Mouse (Mus musculus) cerebellum, postnatal 36 days (tissue): ENCODE data around the gene Axl.
A peak's percentile ranks its signal among the peaks of the same experiment; 100 is the strongest.
"Not testable (repeated sequence)": the region's sequence is repeated elsewhere in the genome, so short reads cannot be mapped to it uniquely, and the experiment has no call there.

Source experiments
- DNase-seq, 2 experiments: peaks; one replicate each; pipeline ENCODE4 v3.0.0; 2021 to 2022; ENCODE audit warnings: mixed read lengths in 2 of 2

Axl gene

DNA sequence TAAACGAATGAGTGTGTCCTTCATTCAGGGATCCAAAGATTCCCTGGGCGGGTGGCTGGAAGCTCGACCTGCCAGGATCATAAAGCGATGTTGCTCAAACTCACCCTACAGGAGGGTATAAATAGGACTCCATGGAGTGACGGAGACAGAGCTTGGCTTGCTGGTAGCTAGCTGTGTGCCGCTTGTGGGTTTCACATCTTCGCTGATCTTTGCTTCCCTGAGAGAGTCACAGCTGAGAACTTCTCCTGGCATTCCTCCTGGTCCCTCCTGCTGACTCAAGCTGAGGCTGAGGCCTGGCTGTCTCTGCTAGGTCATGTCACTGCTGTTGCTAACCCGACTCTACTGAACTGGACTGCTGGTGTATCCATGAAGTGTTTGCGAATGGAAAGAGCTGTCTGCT, 4.5 kb upstream of the Axl start:
- DNase-seq: not testable (repeated sequence)

DNA sequence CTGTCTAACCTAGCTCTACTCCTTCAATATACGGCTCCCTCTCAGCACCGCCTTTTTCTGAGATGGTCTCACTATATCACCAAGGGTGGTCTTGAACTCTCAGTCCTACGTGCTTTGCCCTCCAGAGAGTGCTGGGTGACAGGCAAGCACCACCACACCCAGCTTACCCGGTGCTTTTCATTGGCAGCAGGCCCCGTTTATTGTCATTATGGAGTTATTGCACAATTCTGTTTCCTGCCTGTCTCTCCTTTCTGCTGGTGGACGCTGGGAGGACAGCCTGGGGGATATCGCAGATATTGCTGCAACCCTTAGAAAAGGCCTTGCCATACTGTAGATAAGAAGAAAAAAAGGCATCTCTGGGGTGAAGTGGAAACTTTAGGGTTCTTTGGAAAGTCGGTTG, 2.1 kb upstream of the Axl start:
- DNase-seq: no peak

DNA sequence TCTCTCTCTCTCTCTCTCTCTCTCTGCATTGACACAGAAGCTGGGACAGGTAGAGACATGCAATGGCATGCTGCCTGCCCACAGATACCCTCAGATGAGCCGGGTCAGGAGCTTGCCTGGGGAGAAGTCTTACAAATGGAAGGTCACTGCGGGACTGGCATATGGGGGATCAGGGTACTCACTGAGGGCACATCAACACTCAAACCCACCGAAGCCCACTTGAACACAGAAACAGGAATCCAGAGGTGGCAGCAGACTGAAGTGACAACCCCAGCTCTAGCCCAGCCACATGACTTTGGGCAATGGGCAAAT, 580 bp upstream of the Axl start:
- no peak for DNase-seq

DNA sequence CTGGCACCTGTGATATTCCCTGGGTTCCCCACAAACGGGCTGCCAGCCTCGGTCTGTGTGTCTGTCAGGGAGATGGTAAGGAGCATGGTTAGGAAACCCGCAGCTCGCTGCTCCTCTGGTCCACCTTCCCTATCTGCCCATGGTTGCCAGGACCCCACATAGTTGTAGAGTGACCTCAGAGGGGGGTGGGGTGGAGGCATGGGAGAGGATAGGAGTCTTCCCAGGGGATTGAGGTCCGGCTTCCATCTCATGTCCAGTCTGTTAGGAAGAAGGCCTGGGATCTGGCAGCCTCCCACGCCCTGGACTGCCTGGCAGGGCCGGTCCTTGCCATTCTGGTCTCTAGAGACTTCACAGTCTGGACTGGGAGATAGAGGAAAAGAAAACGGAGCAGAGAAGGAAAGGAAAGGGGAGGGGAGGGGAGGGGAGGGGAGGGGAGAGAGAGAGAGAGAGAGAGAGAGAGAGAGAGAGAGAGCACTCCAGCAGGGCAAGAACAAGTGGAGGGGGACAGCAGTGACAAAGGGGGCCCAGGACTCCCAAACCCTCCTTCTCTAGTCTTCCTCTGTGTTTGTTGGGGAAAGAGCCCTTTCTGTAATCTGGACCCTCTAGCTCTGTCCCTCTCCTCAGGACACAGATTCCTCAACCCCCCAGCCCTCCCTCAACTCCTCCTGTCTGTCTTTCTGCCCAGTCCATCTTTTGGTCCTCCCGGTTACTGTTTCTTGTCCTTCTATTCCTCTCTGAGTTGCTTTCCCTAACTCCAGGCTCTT, 867 bp downstream of the Axl start:
- DNase-seq: no peak

DNA sequence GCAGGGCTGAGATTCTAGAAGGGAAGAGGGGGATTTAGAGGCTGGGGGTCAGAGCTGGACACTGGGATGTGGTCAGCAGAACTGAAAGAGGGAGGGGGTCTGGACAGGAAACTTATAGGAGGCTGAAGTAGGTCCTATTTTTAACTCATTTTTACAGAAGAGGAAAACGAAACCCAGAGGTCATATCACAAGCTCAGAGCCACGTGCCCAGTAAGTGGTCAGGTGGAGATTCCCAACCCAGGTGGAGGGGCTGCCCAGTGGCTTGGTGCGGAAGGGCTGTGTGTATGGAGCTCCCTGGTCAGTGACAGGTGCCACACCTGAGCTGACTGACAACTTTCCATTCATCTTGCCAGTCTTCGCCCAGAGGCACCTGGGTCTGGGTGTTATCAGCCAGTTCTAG, 1.5 kb downstream of the Axl start:
- DNase-seq: no peak

DNA sequence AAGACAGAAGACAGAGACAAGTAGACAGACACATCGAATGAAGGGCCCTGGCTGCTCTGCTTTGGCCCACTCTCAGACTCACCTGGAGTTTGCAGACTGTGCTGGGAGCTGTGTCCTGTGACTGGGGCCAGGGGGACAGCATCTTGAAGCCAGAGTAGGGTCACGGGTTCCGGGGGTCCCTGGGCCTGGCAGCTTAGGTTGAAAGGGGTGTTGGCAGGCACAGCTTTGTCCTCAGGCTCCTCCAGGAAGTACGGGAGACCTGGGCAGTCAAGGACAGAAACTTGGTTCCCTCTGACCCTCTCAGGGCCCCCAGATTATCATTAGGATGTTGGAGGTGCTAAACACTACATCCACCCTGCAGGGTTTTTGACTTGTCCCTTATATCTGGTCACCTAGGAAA, 2.8 kb downstream of the Axl start:
- no peak for DNase-seq

DNA sequence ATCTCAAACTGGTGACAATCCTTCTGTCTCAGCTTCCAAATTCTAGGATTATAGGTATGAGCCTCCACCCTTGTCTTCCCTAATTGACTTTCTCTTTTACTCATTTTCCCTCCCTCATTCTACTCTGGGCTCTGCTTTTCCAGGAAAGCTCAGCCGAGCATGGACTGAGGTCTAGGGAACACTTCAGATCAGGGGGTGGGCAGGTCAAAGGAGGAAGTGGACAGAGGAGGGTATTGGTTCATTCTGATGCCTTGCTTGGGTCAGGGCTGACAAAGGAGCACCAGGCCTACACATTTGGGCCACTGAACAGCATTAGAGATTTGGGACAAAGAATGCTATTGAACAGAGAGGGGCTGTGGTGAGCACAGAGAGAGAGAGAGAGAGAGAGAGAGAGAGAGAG, 3.7 kb downstream of the Axl start:
- no peak for DNase-seq

DNA sequence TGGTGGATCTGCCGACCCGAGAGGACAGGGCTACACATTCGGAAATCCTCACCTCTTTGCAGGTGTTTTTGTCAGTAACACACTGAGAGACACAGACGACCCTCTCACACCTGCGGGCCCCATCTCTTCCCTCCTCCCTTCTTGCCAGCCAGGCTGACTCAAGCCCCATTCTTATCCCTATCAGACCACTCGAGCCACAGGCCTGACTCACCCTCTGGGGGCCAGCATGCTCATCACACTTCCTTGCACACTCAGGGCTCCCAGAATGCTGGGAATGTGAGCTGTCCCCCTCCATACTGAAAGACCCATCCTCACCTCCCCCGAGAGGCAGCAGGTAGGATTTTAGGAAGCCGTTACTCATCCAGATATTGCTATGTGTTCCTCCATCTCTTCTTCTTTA, 4.8 kb downstream of the Axl start:
- DNase-seq: no peak

DNA sequence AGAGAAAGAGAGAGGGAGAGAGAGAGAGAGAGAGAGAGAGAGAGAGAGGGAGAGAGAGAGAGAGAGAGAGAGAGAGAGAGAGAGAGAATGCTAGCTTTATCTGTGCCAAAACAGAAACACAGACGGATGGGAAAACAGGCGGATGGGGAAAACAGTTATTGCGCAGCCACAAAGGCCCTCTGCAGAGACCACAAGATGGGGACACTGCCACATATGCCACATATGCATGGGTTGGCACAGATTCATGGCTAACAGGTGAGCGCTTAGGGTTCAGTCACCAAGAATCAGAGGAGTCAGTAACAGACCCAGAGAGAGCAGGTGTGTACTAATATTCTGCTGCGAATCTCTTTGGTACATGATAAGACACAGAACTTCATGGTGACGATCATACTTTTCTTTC, 5.8 kb downstream of the Axl start:
- no peak for DNase-seq

DNA sequence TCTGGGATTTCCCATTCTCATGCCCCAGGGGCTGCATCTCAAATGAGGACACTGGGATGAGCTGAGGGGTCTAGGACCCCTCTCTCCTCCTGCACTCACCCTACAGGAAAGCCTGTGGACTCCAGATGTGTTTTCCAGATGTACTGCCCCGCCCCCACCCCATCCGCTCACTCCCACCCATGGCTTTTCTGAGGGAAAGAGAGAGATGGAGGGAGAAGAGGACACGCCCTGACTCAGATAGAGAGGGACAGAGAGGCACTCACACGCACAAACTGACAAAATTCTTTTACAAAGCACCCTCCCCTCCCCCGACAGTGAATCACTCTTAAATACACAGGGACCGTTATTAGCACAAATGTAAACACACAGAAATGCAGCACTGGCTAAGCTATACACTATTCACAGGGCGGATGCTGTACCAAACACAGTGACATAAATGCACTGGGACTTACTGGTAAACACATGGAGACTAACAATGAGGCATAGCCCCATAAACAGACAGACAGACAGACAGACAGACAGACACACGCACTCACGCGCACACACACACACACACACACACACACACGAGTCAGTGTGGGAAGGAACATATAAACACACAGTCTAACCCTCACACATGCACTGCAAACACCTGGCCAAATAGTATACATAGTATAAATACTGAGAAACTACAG, 6.4 kb downstream of the Axl start:
- no peak for DNase-seq

DNA sequence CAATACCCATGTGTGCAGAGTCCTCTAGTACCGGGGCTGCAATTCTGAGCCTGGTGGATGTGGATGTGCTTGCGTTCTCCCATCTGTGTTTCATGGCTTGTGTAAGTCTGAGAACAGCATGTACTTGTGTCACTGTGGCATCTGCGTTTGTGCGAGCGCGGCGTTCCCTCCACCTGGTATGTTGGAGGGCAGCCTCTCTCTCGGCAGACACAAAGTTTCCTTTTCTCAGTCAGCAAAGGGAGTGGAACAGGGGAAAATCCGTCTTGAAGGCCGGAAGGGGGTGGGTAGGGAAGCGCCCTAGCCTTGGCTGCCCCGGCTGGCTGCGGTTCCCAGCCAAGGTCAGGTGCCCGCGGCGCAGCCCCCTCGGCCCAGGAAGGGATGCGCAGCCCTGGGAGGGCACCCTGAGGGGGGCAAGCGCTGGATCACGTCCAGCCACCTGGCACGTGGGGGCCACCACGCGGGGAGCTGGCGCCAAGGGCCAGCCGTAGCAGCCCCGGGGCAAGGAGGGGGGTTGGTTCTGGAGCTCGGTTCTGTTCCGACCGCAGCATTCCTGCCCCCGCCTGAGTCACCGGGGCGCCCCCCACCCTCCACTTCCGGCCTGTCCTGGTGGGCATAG, 7.1 kb downstream of the Axl start:
- DNase-seq: no peak

DNA sequence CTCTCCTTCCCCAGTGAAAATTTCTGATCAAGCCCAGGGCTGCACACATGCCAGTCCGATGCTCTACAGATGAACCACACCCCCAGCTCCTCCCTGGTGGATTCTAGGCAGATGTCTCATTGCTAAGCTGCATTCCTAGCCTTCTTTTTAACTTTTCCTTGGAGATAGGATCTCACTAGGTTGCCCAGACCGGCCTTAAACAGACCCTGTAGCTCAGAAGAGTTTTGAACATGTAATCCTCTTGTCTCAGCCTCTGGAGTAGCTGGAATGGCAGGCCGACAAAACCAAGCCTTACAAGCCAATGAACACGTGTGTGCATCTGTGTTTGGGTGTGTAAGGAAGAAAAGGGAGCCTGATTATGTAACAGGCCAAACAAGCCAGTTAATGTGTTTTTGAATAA, 7.8 kb downstream of the Axl start:
- DNase-seq: no peak

DNA sequence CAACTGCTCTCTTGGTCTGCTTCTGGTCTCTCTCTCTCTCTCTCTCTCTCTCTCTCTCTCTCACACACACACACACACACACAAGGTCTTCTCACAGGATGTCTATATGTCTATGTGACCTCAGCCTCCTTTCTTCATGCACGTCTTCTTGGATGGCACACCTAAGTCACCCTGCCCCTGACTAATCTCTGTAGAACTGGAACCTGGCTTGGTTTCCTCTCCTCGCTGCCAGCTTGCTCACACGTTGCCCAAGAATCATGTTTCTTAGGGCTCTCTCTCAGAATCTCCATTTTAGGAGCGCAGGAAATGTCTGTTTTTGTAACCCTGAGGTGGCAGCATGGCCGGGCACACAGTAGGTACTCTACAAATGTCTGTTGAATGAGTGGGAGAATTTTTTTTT, 8.5 kb downstream of the Axl start:
- no peak for DNase-seq

DNA sequence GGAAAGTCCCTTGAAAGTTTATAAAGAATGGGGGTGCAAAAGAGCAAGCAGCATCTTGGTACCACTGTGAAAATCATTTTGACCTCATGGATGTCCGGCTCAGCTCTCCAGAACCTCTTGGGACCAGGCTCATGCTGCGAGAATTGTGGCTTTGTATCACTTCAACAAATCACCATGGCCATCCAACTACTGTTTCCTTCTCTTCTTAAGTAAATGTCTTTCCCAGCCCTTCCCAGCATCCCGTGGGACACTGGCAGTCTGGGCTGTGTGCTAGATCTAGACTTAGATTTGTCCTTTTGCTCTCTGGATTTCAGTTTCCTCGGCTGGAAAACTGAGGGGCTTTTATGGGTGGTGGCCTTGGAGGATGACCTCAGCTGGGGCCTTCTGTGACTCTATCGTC, 20.3 kb downstream of the Axl start:
- no peak for DNase-seq

DNA sequence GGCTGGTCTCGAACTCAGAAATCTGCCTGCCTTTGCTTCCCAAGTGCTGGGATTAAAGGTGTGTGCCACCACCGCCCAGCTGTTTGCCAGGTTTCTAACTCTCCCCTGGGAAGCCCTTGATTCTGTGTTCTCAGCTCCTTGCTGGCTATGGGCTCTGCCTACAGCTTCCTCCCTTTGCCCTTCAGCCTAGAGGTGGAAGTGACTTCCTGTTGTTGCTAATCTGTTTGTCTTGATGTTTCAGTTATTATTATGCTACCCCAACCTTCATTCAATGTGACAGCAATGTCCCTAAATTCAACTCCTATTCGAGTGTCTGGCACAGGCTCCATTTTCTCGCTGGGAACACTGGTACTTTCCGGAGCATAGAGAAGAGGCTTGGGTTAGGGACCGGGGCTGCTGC, 22.4 kb downstream of the Axl start:
- DNase-seq: no peak

DNA sequence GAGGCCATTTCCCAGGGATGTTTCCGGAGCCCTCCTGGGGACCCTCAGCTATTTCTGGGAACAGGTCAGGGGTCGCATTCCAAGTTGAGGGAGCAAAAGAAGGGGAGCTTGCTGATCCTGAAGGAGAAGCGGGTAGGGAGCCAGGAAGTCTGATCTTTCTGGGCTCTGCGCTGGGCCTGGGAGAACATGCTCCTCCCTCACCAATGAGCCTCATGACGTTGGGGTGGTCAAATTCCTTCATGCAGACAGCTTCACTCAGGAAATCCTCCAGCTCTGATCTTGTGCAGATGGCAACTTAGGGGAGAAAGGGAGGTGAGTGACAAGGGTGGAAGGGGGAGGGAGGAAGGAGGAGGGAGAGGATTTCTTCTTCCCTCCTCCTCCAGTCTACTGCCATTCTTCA, 24.3 kb downstream of the Axl start:
- no peak for DNase-seq

DNA sequence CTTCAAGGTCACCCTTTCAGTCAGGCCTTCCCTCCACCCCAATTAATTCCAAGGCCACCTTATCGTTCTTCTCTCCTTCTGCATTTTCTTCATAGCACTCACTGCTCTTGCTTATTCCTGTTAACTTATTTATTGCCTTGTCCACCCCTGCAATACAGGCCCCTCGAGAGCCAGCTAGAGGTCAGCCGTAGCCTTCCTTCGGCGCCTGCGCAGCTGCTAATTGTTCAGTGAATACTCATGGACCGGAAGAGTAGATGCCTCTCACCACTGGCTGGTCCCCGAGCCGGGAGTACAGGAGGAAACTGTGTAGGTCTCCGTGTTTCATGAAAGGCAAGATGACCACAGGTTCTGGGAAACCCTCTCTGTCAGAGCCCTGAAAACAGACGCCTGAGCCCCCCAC, 24.8 kb downstream of the Axl start:
- no peak for DNase-seq

DNA sequence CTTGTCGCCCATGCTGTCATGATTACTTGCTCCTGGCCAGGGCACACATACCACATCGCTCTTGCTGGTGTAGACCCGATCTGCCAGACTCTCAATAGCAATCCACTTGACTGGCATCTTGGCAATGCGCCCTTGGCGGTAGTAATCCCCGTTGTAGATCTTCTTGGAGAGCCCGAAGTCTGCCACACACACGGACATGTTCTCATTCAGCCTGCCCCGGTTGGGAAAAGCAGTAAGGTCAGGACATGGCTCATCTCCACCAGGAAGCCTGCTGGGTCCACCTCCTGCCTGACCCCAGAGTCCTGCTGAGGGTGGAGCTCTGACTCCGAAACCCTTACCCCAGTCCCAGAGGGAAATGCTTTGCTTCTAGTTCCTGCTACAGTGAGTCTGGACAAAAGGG, 27.2 kb downstream of the Axl start:
- no peak for DNase-seq

DNA sequence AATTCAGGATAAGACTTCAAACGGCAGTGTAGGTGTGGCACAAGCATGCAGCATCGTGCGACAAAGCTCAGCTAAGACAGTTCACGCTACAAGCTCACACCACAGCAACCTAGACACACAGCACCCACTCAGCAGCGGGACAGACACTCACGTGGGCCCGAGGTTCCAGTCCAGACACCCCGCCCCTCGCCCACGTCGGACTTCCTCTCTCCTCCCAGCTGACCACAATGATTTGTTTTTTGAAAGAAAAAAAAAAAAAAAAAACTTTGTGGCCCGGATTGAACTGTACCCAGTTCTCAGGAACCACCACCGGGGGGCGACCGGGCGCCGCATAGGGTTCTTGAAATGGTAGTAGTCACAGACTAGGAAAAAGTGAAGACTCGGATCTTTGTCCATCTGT, 32.5 kb downstream of the Axl start:
- peak; percentile 84 to 89 for DNase-seq

DNA sequence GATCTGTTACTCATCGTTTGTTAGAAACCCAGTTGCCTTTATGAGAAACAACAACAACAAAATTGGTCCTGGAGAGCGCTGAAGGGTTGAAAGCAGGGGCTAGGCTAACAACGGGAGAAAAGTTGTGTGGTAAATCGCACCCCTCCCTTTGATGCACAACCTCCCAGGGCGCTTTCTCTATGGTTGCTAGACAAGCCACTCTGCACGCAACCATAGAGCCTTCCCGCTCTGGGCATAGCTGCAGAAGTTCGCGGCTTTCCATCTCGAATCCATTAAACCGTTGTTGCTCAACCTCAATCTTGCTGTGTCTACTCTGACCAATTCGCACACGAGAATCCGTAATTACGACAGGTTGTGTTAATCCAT, 33.1 kb downstream of the Axl start:
- peak in 1 of 2 experiments; percentile 60 for DNase-seq

DNA sequence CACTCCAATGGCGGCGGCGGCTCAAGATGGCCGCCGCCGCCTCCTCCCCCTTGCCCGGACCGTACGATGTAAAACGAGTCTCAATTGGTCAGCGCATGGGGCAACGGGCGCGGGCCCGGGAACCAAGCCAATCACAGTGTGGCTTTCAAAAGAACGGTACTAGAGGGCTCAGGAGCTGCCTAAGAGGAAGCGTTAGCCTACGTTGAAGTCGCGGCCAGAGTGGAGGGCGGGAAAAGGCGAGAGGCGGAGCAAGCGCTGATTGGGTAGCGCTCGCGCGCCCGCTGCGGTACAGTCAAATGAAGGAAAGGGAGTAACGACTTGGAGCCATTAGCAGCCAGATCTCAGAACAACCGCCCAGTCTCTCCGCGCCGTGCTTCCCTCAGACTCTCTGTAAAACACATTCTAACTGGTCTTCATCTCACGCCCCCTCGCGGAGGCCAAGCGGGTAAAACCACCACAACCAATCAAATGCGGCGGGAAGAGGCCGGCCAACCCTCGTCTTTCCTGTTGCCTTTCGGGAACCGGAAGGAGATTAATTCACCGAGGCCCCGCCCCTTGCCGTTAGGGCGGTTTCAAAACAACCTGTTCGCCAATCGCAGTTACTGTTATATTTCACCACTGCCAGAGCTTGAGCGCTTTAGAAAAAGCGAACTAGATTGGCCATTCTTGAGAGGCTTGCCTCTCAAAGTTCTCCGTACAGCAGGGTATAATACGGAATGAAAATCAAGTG, 33.6 kb downstream of the Axl start, which contains the start of gene Hnrnpul1:
Gene Hnrnpul1, minus strand, starts transcription at position 20 of the 730 bp plus-strand sequence.
- peak; percentile 98 to 100 for DNase-seq

DNA sequence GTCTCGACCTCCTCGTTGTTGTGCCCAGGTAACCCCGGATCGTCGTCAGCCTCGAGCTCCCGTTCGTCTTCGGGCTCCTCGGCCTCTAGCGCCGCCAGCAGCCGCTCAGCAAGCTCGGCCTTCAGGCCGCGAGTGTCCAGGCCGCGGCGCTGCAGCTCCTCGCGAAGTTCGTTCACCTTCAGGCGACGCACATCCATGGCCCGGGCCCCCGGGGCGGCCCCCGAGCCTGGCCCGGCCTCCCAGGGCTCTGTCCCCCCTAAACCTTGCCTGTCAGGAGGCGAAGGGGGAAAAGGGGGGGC, 34.1 kb downstream of the Axl start:
- no peak for DNase-seq

DNA sequence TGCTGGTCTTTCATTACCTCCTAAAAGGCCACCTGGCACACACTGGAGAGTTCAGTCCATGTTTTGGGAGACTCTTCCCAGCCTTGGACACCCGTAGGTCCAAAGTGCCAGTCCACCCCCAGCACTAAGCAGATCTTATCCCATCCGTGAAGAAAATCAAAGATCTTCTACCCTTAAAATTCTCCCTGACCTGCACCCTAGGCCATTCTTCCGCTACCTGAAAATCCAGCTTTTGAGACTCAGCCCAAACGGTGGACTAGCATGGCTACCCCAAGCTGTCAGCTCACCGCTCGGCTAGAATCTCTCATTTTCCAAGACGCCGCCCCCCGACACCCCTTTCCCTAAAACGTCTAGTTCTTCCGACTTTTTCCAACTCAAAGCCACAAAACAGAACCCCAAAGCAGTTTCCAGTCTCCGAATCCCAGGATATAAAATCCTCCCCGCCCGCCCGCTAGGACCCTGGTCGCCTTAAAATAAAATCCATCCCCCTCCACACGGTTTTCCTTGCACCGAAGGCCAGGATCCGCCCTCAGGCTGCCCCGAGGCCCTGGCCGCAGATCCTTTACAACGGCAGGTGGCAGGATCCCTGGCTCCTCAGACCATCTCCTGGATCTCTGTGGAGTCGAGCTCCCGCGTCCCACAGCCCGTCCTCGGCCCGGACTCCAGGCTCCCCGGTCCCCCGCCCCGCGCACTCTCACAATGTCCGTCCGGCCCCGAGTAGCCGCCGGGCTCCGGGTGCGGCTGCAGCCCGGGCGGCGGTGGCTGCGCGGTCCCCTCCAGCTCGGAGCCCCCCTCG, 34.7 kb downstream of the Axl start:
- peak in 1 of 2 experiments; percentile 53 for DNase-seq
